Mouse (Mus musculus) bone marrow macrophage, adult 2 months (primary cell): ENCODE results near the gene Rnh1.

ENCODE experiments used
- CTCF ChIP-seq: IDR thresholded peaks from 2 replicates; pipeline ENCODE4 v1.5.1; 2012; ENCODE audit warnings: low read depth, mild to moderate bottlenecking, low read length, moderate library complexity
- POLR2A ChIP-seq: IDR thresholded peaks from 2 replicates; pipeline ENCODE4 v1.6.1; 2012; ENCODE audit warnings: mild to moderate bottlenecking, low read depth, low read length, borderline replicate concordance

- no peak for TF ChIP-seq POLR2A
- no peak for TF ChIP-seq CTCF
Observed at GRCm38 (mm10) chr7:141215880-141216733, 43.5 kb upstream of the Rnh1 start.
